Mouse (Mus musculus): ENCODE measurements around the gene Gm614. TPM values are rescaled to one million over a fixed set of nuclear protein-coding genes. Genes with fewer than 3 reads are reported as not detected.

Gene Gm614
- total RNA-seq, 2 experiments from 2014 or later, result 0.84 to 1.2 TPM

GRCm38 (mm10) chrX:101260441-101261325 is 3.1 kb downstream of the Gm614 start:
- DNase-seq (ENCODE audit: low spot score in 2 of 2), result no peak

DNA sequence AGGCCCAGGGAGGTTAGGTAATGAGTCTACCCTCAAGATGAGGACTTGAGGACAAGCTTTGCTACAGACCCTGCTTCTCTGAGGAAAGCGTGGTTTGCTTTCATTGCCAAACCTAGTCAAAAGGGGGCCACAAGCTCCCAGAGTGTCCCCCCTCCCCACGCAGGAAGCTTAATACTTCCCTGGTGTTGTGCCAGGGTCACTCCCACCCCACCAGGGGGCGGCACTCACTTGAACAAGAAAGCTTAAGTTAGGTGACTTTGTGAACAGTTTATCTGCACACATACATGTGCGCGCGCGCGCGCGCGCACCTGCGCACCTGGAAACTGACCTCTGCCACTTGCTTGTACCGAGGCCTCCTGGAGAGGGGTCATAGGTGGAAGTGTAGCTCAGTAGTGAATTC is 7.2 kb downstream of the Gm614 start:
- DNase-seq (ENCODE audit: low spot score in 2 of 2), result no peak

GRCm38 (mm10) chrX:101254740-101255139 is 9.1 kb downstream of the Gm614 start:
- DNase-seq (ENCODE audit: low spot score in 2 of 2), result no peak

DNA sequence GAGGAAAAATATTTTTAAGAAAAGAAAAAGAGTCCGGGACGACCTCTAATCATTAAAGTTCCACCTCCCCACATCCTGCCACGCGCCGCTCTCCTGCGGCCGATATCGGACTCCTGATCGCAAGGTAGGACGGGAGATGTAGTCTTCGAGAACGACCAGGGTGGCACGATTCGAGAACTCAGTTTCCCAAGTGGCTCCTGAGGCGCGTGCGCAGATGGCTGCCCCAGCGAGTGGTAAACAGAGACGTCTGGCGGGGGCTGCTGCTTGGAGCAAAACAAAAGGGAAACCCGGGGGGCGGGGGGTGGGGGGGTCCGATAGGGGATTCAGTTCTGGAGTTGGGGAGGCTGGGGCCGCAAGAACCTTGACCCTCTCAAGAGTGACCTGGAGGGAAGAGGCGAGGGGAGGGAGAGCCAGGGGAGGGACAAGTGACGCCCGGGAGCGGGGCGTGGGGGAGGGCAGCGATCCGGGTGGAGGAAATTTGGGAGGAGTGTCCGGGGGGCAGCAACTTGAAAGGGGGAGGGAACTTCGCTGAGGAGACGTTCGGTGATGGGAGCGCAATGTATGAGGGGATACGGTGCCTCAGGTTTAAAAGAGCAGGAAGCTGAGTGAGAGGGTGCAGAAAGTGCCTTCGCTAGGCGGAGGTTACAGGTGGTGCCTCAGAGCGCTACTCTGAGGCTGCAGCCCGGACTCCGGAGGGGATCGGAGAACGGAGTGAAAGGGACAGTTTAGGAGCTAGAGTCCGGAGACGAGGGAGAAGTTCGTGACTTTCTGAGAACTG is 9.7 kb downstream of the Gm614 start, which contains the start of gene Foxo4:
TSS of gene Foxo4 (plus strand) at position 577 of the 778 bp plus-strand sequence.
- DNase-seq (ENCODE audit: low spot score in 2 of 2), result peak; percentile 44 to 66

GRCm38 (mm10) chrX:101245011-101245410 is 18.8 kb downstream of the Gm614 start:
- DNase-seq (ENCODE audit: low spot score in 2 of 2), result no peak

- DNase-seq (ENCODE audit: low spot score in 2 of 2), result no peak
Observed at GRCm38 (mm10) chrX:101222796-101223162, 41.0 kb downstream of the Gm614 start.

- peak; percentile 56 to 58 for DNase-seq (ENCODE audit: low spot score in 2 of 2)
Observed at GRCm38 (mm10) chrX:101221834-101222795, 41.7 kb downstream of the Gm614 start, which contains the start of gene Snx12. TSS of gene Snx12 (minus strand) at chrX:101222563.

Other genes with a start within 250 kb of the Gm614 start
- gene Tex11, start 204.3 kb downstream of the Gm614 start, total RNA-seq (2021), result under 1 TPM in 1 of 2 experiments, not detected in 1; 0.08 TPM
- gene Slc7a3, start 178.0 kb downstream of the Gm614 start, total RNA-seq (2021), result 1 to 10 TPM; 1.8 to 2.0 TPM
- 10 to 100 TPM; 58.5 to 61.6 TPM for gene Snx12, start 41.4 kb downstream of the Gm614 start, total RNA-seq (2021)
- 10 to 100 TPM; 32.3 to 36.8 TPM for gene Foxo4, start 9.5 kb downstream of the Gm614 start, total RNA-seq (2021)
- gene Il2rg, start 4.3 kb upstream of the Gm614 start, total RNA-seq (2021), result 10 to 100 TPM; 10.4 TPM
- not detected for gene Gm20489, start 5.0 kb upstream of the Gm614 start, total RNA-seq (2021)
- gene Med12, start 10.0 kb upstream of the Gm614 start, total RNA-seq (2021), result 10 to 100 TPM; 43.6 to 48.7 TPM
- gene Nlgn3, start 35.2 kb upstream of the Gm614 start, total RNA-seq (2021), result 10 to 100 TPM; 13.4 to 13.6 TPM
- 10 to 100 TPM in 1 of 2 experiments, 1 to 10 TPM in 1; 6.2 to 43.9 TPM for gene Gjb1, start 112.4 kb upstream of the Gm614 start, total RNA-seq (2021)
- 100 to 1,000 TPM; 134 to 141 TPM for gene Zmym3, start 156.9 kb upstream of the Gm614 start, total RNA-seq (2021)
- 100 to 1,000 TPM; 287 to 290 TPM for gene Nono, start 165.3 kb upstream of the Gm614 start, total RNA-seq (2021)
- 10 to 100 TPM in 1 of 2 experiments, 1 to 10 TPM in 1; 8.5 to 18.5 TPM for gene Itgb1bp2, start 185.1 kb upstream of the Gm614 start, total RNA-seq (2021)